Mouse (Mus musculus) kidney, embryonic 14.5 days (tissue): ENCODE data around the gene Pkd2. TPM values are rescaled to one million over a fixed set of nuclear protein-coding genes. Genes with fewer than 3 reads are reported as not detected.

ENCODE experiments used
- ATAC-seq: fragments of 200-750 bp; cut with Nextera tagmentation; 2 replicates; pipeline ENCODE4 v1.8.0; 2017; ENCODE audit warnings: moderate number of reproducible peaks, mild to moderate bottlenecking, moderate TSS enrichment, moderate library complexity; ENCODE audit not compliant: low FRiP score, low TSS enrichment
- H3K27ac ChIP-seq: fragments of 300-500 bp; sonication (generic); 2 replicates; pipeline ENCODE4 v1.5.1; 2014; ENCODE audit warnings: low read depth, mild to moderate bottlenecking, low read length, moderate library complexity, mixed read lengths
- H3K27me3 ChIP-seq: fragments of 300-500 bp; sonication (generic); 2 replicates; pipeline ENCODE4 v1.6.1; 2014; ENCODE audit warnings: mild to moderate bottlenecking, low read length; ENCODE audit not compliant: control insufficient read depth, insufficient read depth
- H3K36me3 ChIP-seq: fragments of 300-500 bp; sonication (generic); 2 replicates; pipeline ENCODE4 v1.6.1; 2014; ENCODE audit warnings: low read length, mixed read lengths; ENCODE audit not compliant: control insufficient read depth, insufficient read depth
- H3K4me1 ChIP-seq: fragments of 300-500 bp; sonication (generic); 2 replicates; pipeline ENCODE4 v1.6.1; 2014; ENCODE audit warnings: low read length, mixed read lengths; ENCODE audit not compliant: control insufficient read depth, insufficient read depth
- H3K4me2 ChIP-seq: fragments of 300-500 bp; sonication (generic); replicated peaks from 2 replicates; pipeline ENCODE4 v1.6.1; 2014; ENCODE audit warnings: low read depth, mild to moderate bottlenecking, low read length
- H3K4me3 ChIP-seq: fragments of 300-500 bp; sonication (generic); 2 replicates; pipeline ENCODE4 v1.5.1; 2014; ENCODE audit warnings: mild to moderate bottlenecking, low read length
- H3K9ac ChIP-seq: fragments of 300-500 bp; sonication (generic); 2 replicates; pipeline ENCODE4 v1.6.1; 2014; ENCODE audit warnings: low read depth, mild to moderate bottlenecking, low read length, moderate library complexity
- H3K9me3 ChIP-seq: fragments of 300-500 bp; sonication (generic); 2 replicates; pipeline ENCODE4 v1.6.1; 2016; ENCODE audit warnings: low read length; ENCODE audit not compliant: control insufficient read depth
- whole genome bisulfite sequencing: fragments of 180-500 bp; shearing (Covaris S2); extraction: QIAGEN DNeasy Blood & Tissue Kit; methylation state at CpG from one replicate; pipeline ENCODE4 v1.1.7; 2014; 5-methylcytosine and 5-hydroxymethylcytosine counted together
- polyA plus RNA-seq: library from polyadenylated mRNA; unstranded; fragments of >200 nt; fragmentation: Nextera tagmentation; extraction: Ambion mirVana; gene quantifications from 2 replicates; pipeline ENCODE4 v1.2.1, GENCODE M21; 2014

Gene Pkd2
- polyA plus RNA-seq, 1 experiment from 2014 or later = 29.3 TPM

DNA sequence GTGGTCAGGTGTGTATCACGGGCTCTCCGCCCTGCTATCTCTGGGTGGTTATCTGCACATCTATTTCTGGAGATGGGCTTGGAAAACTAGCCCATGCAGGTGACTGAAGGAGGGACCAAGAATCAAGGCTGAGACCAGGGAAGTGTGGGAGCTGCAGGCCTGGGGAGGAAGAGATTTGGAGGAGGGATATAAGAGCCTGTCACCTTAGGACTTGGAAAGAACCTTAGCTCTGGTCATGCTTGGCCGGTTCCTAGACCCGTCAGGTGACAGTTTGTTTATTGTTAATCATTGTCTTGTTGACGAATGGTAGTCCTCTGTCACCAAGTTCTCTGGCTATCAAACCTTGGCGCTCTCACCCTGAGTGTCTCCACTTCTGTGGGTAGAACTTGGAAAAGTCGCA is 21.1 kb downstream of the Pkd2 start:
- H3K4me1 ChIP-seq = no peaks in the 10 kb centered on the region
- peaks cover 70% of the 10 kb centered on the region for H3K36me3 ChIP-seq
- H3K4me3 ChIP-seq = no peak overlapping the region
- H3K27me3 ChIP-seq = no peaks in the 10 kb centered on the region
- 79% methylated on average over 7 of the region's 7 CpGs for WGBS
- no peak for ATAC-seq
- no peak overlapping the region for H3K9ac ChIP-seq
- no peaks in the 10 kb centered on the region for H3K9me3 ChIP-seq
- no peak overlapping the region for H3K27ac ChIP-seq
- H3K4me2 ChIP-seq = no peak overlapping the region

DNA sequence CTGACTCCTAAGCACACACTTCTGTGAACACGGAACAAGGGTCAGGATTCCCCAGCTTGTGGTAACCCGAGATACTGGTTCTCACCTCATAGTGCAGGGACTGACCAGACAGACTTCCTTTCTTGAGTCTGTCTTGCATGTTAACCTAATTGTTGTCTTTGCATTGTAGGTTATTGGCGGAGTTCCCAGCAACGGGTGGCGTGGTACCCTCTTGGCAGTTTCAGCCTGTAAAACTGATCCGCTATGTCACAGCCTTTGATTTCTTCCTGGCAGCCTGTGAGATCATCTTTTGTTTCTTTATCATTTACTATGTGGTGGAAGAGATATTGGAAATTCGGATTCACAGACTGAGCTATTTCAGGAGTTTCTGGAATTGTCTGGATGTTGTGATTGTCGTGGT is 23.6 kb downstream of the Pkd2 start:
- Histone ChIP-seq H3K4me1 (no peaks in the 10 kb centered on the region), H3K4me2 (no peak overlapping the region), H3K27me3 (no peaks in the 10 kb centered on the region), H3K4me3 (no peak overlapping the region), H3K27ac (no peak overlapping the region), H3K36me3 (peaks cover 78% of the 10 kb centered on the region), H3K9ac (no peak overlapping the region), H3K9me3 (no peaks in the 10 kb centered on the region)
- no peak for ATAC-seq
- 76% methylated on average over 8 of the region's 8 CpGs for WGBS

DNA sequence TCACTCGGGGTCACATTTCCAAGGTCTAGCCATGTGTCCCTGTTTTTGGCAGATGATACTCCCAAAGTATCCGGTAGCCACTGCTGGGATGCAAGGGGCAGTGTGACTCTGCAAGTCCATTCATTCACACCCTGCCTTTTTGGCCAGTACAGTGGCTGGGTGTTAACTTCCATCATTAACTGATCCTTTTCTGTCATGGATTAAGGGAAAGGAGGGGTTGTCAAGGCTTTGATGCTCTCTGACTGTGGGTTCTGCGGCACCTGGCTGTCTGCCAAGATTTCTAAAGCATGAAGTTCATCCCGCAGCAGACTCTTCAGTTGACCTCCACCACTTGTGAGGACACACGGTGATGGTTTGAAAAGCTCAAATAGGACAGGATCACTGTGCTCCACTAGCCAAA is 32.3 kb downstream of the Pkd2 start:
- no peak overlapping the region for H3K27ac ChIP-seq
- no peak overlapping the region for H3K9ac ChIP-seq
- no peaks in the 10 kb centered on the region for H3K9me3 ChIP-seq
- H3K4me3 ChIP-seq = no peak overlapping the region
- 59% methylated on average over 5 of the region's 5 CpGs for WGBS
- no peaks in the 10 kb centered on the region for H3K4me1 ChIP-seq
- H3K4me2 ChIP-seq = no peak overlapping the region
- H3K27me3 ChIP-seq = no peaks in the 10 kb centered on the region
- no peak for ATAC-seq
- peaks cover 85% of the 10 kb centered on the region for H3K36me3 ChIP-seq

DNA sequence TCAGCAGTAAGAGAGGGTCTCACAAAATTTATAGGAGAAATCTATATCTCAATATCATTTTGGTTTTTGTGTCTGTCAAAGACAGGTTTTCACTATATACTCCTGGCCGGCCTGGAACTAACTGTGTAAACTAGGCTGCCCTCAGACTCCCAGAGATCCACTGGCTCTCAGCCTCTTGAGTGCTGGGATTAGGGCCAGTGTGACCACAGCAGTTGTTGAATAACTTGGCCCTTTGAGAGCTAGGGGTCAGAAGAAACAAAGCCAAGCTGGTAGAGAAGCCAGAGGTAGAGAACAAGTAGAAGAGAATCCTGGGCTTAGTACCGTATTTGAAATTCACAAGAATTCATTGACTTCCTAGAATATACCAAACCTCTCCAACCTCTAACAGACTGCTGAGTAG is 45.6 kb downstream of the Pkd2 start:
- WGBS = 94% methylated on average over 2 of the region's 2 CpGs
- Histone ChIP-seq H3K9ac (no peak overlapping the region), H3K9me3 (no peaks in the 10 kb centered on the region), H3K27ac (no peak overlapping the region), H3K27me3 (no peaks in the 10 kb centered on the region), H3K4me3 (no peak overlapping the region), H3K4me1 (peaks cover 6% of the 10 kb centered on the region), H3K4me2 (no peak overlapping the region), H3K36me3 (peaks cover 34% of the 10 kb centered on the region)
- no peak for ATAC-seq

DNA sequence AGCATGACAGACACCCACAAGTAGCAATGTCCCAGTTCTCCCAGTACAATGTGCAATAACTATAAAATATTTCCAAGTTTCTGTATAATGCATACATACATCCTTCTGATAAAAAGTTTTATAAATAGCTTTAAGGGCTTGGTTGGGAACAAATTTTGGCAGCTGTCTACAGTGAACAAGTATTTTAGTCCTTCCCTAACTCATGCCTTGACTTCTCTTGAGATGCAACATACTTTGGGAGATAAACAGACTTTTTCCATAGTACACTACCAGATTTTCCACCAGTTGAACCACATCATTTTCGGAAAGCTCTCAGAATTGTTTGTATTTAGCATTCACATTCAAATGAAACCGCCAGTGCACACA is 48.6 kb downstream of the Pkd2 start:
- WGBS = 0% methylated on average over 2 of the region's 2 CpGs
- H3K27me3 ChIP-seq = no peaks in the 10 kb centered on the region
- peak overlapping the region; percentile 89; the same call in 1 of the 2 replicates for H3K9ac ChIP-seq
- peaks cover 19% of the 10 kb centered on the region for H3K36me3 ChIP-seq
- peak overlapping the region; percentile 70 for H3K4me2 ChIP-seq
- H3K4me3 ChIP-seq = peak overlapping the region; percentile 83
- ATAC-seq = peak; percentile 25
- peaks cover 6% of the 10 kb centered on the region for H3K4me1 ChIP-seq
- H3K27ac ChIP-seq = peak overlapping the region; percentile 87; the same call in 1 of the 2 replicates
- H3K9me3 ChIP-seq = no peaks in the 10 kb centered on the region; the same call in 1 of the 2 replicates

DNA sequence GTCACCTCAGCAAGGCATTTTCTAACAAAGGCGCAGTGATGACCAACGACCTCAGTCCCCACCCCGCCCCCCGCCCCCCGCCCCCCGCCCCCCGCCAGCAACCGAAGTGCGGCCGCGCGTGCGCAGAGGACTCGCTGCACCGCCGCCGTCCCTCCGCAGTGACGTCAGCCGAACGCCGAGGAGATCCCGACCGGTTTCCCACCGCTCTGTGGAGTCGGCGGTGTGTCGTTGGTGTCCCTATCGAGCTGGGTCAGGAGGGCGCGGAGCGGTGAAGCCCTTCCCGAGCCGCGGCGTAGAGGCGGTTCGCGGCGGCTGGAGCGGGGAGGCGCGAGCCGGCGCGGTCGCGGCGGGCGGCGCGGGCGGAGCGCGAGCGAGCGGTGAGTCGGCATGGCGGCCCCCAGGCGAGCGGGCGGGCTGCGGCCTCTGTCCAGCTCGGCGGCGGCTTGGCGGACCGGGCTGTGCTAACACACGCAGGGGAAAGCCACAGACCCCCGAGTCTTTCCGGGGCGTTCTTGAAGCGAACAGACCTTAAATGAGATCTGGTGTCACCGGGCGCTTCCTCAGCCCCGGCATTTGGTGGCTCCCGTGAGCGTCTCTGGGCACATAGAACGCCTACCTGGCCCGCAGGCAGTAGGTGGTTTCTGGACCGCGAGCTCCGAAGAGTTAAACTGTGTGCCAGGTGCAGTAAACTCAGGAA is 49.1 kb downstream of the Pkd2 start, which contains the start of gene BC005561:
BC005561 (plus strand) TSS at position 158 of the 697 bp plus-strand sequence.
- WGBS = under 1% methylated on average over 59 of the region's 83 CpGs
- ATAC-seq = peak; percentile 96

DNA sequence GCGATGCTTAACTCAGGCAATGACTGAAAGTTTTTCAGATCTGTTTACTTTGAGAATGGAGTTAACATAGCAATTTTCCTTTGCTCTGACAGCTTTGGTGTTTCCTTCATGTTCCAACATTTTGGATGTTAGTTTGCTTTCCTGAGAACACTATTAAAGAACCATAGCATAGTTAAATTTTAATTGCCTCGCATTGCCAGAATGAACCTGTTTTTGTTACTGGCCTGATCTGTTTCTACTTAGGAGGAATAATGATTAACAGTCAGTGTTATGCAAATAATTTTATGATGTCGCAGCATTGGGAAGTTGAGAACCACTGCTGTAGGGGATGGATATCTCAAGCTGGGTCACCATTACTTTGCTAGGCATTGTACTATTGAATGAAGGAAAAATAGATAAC is 52.0 kb downstream of the Pkd2 start:
- Histone ChIP-seq H3K27ac (no peak overlapping the region), H3K4me1 (peaks cover 6% of the 10 kb centered on the region), H3K27me3 (no peaks in the 10 kb centered on the region), H3K36me3 (peaks cover 7% of the 10 kb centered on the region; the same call in 1 of the 2 replicates), H3K9ac (no peak overlapping the region), H3K9me3 (peaks cover 13% of the 10 kb centered on the region), H3K4me2 (no peak overlapping the region), H3K4me3 (no peak overlapping the region)
- WGBS = 92% methylated on average over 3 of the region's 3 CpGs
- ATAC-seq = no peak

More for the DNA sequence above, 49.1 kb downstream of the Pkd2 start, which contains the start of gene BC005561:
- Histone ChIP-seq H3K4me2 (peak within 1 kb of the TSS; percentile 70), H3K27ac (peak within 1 kb of the TSS; percentile 87), H3K4me1 (peaks cover 6% of the 10 kb centered on the region), H3K4me3 (peak within 1 kb of the TSS; percentile 83), H3K9me3 (peaks cover 4% of the 10 kb centered on the region), H3K9ac (peak within 1 kb of the TSS; percentile 89), H3K27me3 (no peaks in the 10 kb centered on the region), H3K36me3 (peaks cover 17% of the 10 kb centered on the region)

DNA sequence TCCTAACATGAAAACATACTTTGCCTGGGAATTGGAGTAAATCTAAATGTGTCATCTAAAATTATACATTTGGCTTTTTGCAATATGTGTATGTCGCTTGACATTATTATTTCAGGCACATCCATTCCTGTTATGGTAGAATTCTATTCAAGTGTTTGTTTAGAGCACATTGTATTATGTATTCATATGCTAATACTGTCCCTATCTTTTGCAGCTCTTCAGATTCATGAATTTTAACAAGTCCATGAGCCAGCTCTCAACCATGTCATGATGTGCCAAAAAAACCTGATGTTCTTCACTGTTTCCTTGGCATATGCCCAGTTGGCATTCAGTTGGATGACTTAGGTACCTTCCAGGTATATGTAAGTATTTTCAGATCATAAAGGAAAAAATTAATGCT is 79.4 kb downstream of the Pkd2 start:
- Histone ChIP-seq H3K9me3 (no peaks in the 10 kb centered on the region), H3K27me3 (no peaks in the 10 kb centered on the region), H3K4me2 (no peak overlapping the region), H3K9ac (no peak overlapping the region), H3K4me1 (no peaks in the 10 kb centered on the region), H3K4me3 (no peak overlapping the region), H3K27ac (no peak overlapping the region), H3K36me3 (peaks cover 44% of the 10 kb centered on the region)
- no peak for ATAC-seq
- WGBS = 92% methylated on average over 1 of the region's 1 CpGs

DNA sequence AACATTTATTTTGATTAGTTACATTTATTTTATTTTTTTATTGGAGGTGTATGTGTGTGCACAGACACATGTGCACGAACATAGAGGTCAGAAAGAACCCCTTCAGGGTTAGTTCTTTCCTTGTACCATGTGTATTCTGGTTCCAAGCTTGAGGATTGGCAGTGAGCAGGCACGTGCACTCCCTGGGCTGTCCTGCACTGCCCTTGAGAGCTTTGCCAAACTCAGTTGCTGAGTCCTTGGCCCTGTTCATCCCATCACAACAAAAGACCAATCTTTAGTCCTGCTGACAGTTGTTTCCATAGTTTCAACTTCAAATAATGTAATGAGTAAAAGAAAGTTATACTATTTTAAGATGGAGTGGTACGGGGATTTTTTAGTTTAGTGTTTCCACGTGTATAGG is 80.1 kb downstream of the Pkd2 start:
- Histone ChIP-seq H3K4me3 (no peak overlapping the region), H3K9me3 (no peaks in the 10 kb centered on the region), H3K27me3 (no peaks in the 10 kb centered on the region), H3K4me2 (no peak overlapping the region), H3K27ac (no peak overlapping the region), H3K36me3 (peaks cover 44% of the 10 kb centered on the region), H3K9ac (no peak overlapping the region), H3K4me1 (no peaks in the 10 kb centered on the region)
- no peak for ATAC-seq
- 90% methylated on average over 4 of the region's 4 CpGs for WGBS
